Mouse (Mus musculus): ENCODE results near the gene Mgat4a.

Mgat4a gene

GRCm38 (mm10) chr1:37451270-37451669 is 89.5 kb downstream of the Mgat4a start:
- no peak for DNase-seq

GRCm38 (mm10) chr1:37448361-37449095 is 92.3 kb downstream of the Mgat4a start:
- peak in 1 of 2 experiments; percentile 60 for DNase-seq

- no peak for DNase-seq
Measured at GRCm38 (mm10) chr1:37442848-37443835, 97.7 kb downstream of the Mgat4a start.

GRCm38 (mm10) chr1:37436419-37436818 is 104.4 kb downstream of the Mgat4a start:
- no peak for DNase-seq

- peak; percentile 23 to 31 for DNase-seq
Measured at GRCm38 (mm10) chr1:37430297-37430840, 110.4 kb downstream of the Mgat4a start.

GRCm38 (mm10) chr1:37429366-37430296 is 111.2 kb downstream of the Mgat4a start, which contains the start of the genes Coa5 and Unc50:
Coa5 (minus strand) TSS chr1:37430103.
Unc50 (plus strand) TSS chr1:37430139.
- peak; percentile 95 for DNase-seq

- DNase-seq = peak in 1 of 2 experiments; percentile 10
Measured at GRCm38 (mm10) chr1:37428911-37429310, 111.9 kb downstream of the Mgat4a start.

GRCm38 (mm10) chr1:37427144-37427875 is 113.5 kb downstream of the Mgat4a start:
- DNase-seq = no peak

- DNase-seq = peak in 1 of 2 experiments; percentile 37
Measured at GRCm38 (mm10) chr1:37419420-37419819, 121.4 kb downstream of the Mgat4a start.

GRCm38 (mm10) chr1:37415394-37415793 is 125.4 kb downstream of the Mgat4a start:
- no peak for DNase-seq

GRCm38 (mm10) chr1:37409647-37410046 is 131.2 kb downstream of the Mgat4a start:
- DNase-seq = no peak

- DNase-seq = no peak
Measured at GRCm38 (mm10) chr1:37408678-37409077, 132.1 kb downstream of the Mgat4a start.

- DNase-seq = no peak
Measured at GRCm38 (mm10) chr1:37408059-37408458, 132.8 kb downstream of the Mgat4a start.

- DNase-seq = no peak
Measured at GRCm38 (mm10) chr1:37407228-37407627, 133.6 kb downstream of the Mgat4a start.

GRCm38 (mm10) chr1:37405137-37405536 is 135.7 kb downstream of the Mgat4a start:
- no peak for DNase-seq

- peak; percentile 36 to 64 for DNase-seq
Measured at GRCm38 (mm10) chr1:37401687-37402086, 139.1 kb downstream of the Mgat4a start.

GRCm38 (mm10) chr1:37399734-37400133 is 141.1 kb downstream of the Mgat4a start:
- DNase-seq = no peak

GRCm38 (mm10) chr1:37398961-37399360 is 141.9 kb downstream of the Mgat4a start:
- DNase-seq = no peak

GRCm38 (mm10) chr1:37396481-37396880 is 144.3 kb downstream of the Mgat4a start:
- peak; percentile 49 to 57 for DNase-seq

GRCm38 (mm10) chr1:37393174-37393573 is 147.6 kb downstream of the Mgat4a start:
- no peak for DNase-seq

Data from kidney, adult 8-10 months (tissue).